9 mouse cellular contexts compared by ENCODE assay signal in genomic region chr7:126792721-126793443, GRCm38 (mm10). TPM values are rescaled to one million over a fixed set of nuclear protein-coding genes. Genes with fewer than 3 reads are reported as not detected.
DNase-seq lines count a peak whose midpoint lies in the region; ATAC-seq and TF ChIP-seq lines count a peak whose summit lies in the region.
"Had no signal": no experiment of that assay in that cellular context is flagged by ENCODE, and none has a peak within 500 bp of the region (broad histone marks: within the 10 kb centered on the region; RNA-seq: fewer than 3 reads in every experiment).

No protein-coding gene starts in this region.

- H3K9ac ChIP-seq in lung, embryonic 14.5 days: peak overlapping the region; percentile 83
- 0 out of 2 replicates have a peak overlapping the region, but pooled peaks have one; percentile 6 for H3K9ac ChIP-seq in embryonic facial prominence, embryonic 15.5 days
- peak overlapping the region; percentile 31; the same call in 1 of the 2 replicates for H3K9ac ChIP-seq in intestine, embryonic 15.5 days
- peak overlapping the region; percentile 93 for H3K9ac ChIP-seq in neural tube, embryonic 12.5 days

- WGBS in lung, embryonic 14.5 days: 16% methylated on average over 11 of the region's 11 CpGs
- WGBS in embryonic facial prominence, embryonic 15.5 days: 25% methylated on average over 11 of the region's 11 CpGs
- WGBS in intestine, embryonic 15.5 days: 22% methylated on average over 11 of the region's 11 CpGs
- 32% methylated on average over 11 of the region's 11 CpGs for WGBS in neural tube, embryonic 12.5 days

- DNase-seq in lung, embryonic 14.5 days: no peak
- DNase-seq in lung, postnatal 10 days: no peak
- DNase-seq in spleen, postnatal 4 days (ENCODE audit: low spot score in 2 of 2): no peak
- DNase-seq in urinary bladder, postnatal 10 days (ENCODE audit: low spot score): no peak
- DNase-seq in thymus, postnatal 14 days: no peak

- peaks cover 9% of the 10 kb centered on the region for H3K4me1 ChIP-seq in lung, embryonic 14.5 days (ENCODE audit: insufficient read depth)
- peaks cover 40% of the 10 kb centered on the region for H3K4me1 ChIP-seq in embryonic facial prominence, embryonic 15.5 days
- peaks cover 28% of the 10 kb centered on the region for H3K4me1 ChIP-seq in intestine, embryonic 15.5 days (replicated peaks)
- peaks cover 46% of the 10 kb centered on the region for H3K4me1 ChIP-seq in neural tube, embryonic 12.5 days

- H3K36me3 ChIP-seq in lung, embryonic 14.5 days (ENCODE audit: insufficient read depth): peaks cover 63% of the 10 kb centered on the region
- H3K36me3 ChIP-seq in embryonic facial prominence, embryonic 15.5 days: peaks cover 65% of the 10 kb centered on the region
- peaks cover 28% of the 10 kb centered on the region for H3K36me3 ChIP-seq in intestine, embryonic 15.5 days
- H3K36me3 ChIP-seq in neural tube, embryonic 12.5 days: peaks cover 52% of the 10 kb centered on the region

- H3K4me2 ChIP-seq in lung, embryonic 14.5 days: peak overlapping the region; percentile 85
- H3K4me2 ChIP-seq in embryonic facial prominence, embryonic 15.5 days (replicated peaks): peak overlapping the region; percentile 56
- H3K4me2 ChIP-seq in intestine, embryonic 15.5 days (replicated peaks): peak overlapping the region; percentile 68
- peak overlapping the region; percentile 81 for H3K4me2 ChIP-seq in neural tube, embryonic 12.5 days (replicated peaks)

- H3K4me3 ChIP-seq in lung, embryonic 14.5 days (ENCODE audit: low read depth, low read length): peak overlapping the region; percentile 78
- peak overlapping the region; percentile 98 for H3K4me3 ChIP-seq in embryonic facial prominence, embryonic 15.5 days (replicated peaks)
- H3K4me3 ChIP-seq in intestine, embryonic 15.5 days (replicated peaks): peak overlapping the region; percentile 64
- peak overlapping the region; percentile 97 for H3K4me3 ChIP-seq in neural tube, embryonic 12.5 days

- no peaks in the 10 kb centered on the region for H3K9me3 ChIP-seq in lung, embryonic 14.5 days (ENCODE audit: low read depth, low read length)
- no peaks in the 10 kb centered on the region for H3K9me3 ChIP-seq in embryonic facial prominence, embryonic 15.5 days (replicated peaks)
- no peaks in the 10 kb centered on the region for H3K9me3 ChIP-seq in intestine, embryonic 15.5 days
- H3K9me3 ChIP-seq in neural tube, embryonic 12.5 days: no peaks in the 10 kb centered on the region

- H3K27me3 ChIP-seq in lung, embryonic 14.5 days (ENCODE audit: insufficient read depth, low read length): no peaks in the 10 kb centered on the region
- no peaks in the 10 kb centered on the region for H3K27me3 ChIP-seq in embryonic facial prominence, embryonic 15.5 days
- no peaks in the 10 kb centered on the region for H3K27me3 ChIP-seq in intestine, embryonic 15.5 days (replicated peaks)
- no peaks in the 10 kb centered on the region for H3K27me3 ChIP-seq in neural tube, embryonic 12.5 days (replicated peaks)

- peak overlapping the region; percentile 98 for H3K27ac ChIP-seq in lung, embryonic 14.5 days (ENCODE audit: low read depth)
- peak overlapping the region; percentile 99 for H3K27ac ChIP-seq in embryonic facial prominence, embryonic 15.5 days (replicated peaks)
- H3K27ac ChIP-seq in intestine, embryonic 15.5 days: peak overlapping the region; percentile 96
- H3K27ac ChIP-seq in neural tube, embryonic 12.5 days: 0 out of 2 replicates have a peak overlapping the region, but pooled peaks have one; percentile 69

- ATAC-seq in lung, embryonic 14.5 days (ENCODE audit: insufficient read depth): peak; percentile 21
- peak; percentile 0; the same call in 1 of the 2 replicates for ATAC-seq in embryonic facial prominence, embryonic 15.5 days (ENCODE audit: insufficient number of reproducible peaks, low FRiP score, low TSS enrichment, low read depth)
- ATAC-seq in intestine, embryonic 15.5 days: peak; percentile 32
- peak; percentile 51 for ATAC-seq in neural tube, embryonic 12.5 days (ENCODE audit: low FRiP score, low read depth)

- TF ChIP-seq CTCF in lung, embryonic 14.5 days (IDR thresholded peaks at IDR 0.05; ENCODE audit: low read depth): no peak

RNA-seq across cellular contexts. Expression of gene Ppp4c, which starts 0.6 kb away (rescaled TPM):
- 278 and 300 TPM in 2 replicates for polyA plus RNA-seq in lung, embryonic 14.5 days (2014; fragmentation: Nextera tagmentation; extraction: Ambion mirVana)
- polyA plus RNA-seq in embryonic facial prominence, embryonic 15.5 days (2015; fragmentation: Nextera tagmentation; extraction: Ambion mirVana): 232 and 234 TPM in 2 replicates
- 248 and 256 TPM in 2 replicates for polyA plus RNA-seq in intestine, embryonic 15.5 days (2015; fragmentation: Nextera tagmentation; extraction: Ambion mirVana)
- polyA plus RNA-seq in neural tube, embryonic 12.5 days (2016; fragmentation: Nextera tagmentation; extraction: Ambion mirVana): 293 and 310 TPM in 2 replicates

RNA-seq across cellular contexts. Expression of gene Fam57b, which starts 4.6 kb away (rescaled TPM):
- polyA plus RNA-seq in lung, embryonic 14.5 days (2014; fragmentation: Nextera tagmentation; extraction: Ambion mirVana): 0.17 and 0.88 TPM in 2 replicates
- 0.53 and 0.71 TPM in 2 replicates for polyA plus RNA-seq in embryonic facial prominence, embryonic 15.5 days (2015; fragmentation: Nextera tagmentation; extraction: Ambion mirVana)
- polyA plus RNA-seq in intestine, embryonic 15.5 days (2015; fragmentation: Nextera tagmentation; extraction: Ambion mirVana): 1.2 and 1.5 TPM in 2 replicates
- polyA plus RNA-seq in neural tube, embryonic 12.5 days (2016; fragmentation: Nextera tagmentation; extraction: Ambion mirVana): 21.4 and 25.8 TPM in 2 replicates
- polyA plus RNA-seq: inflammation-experienced regulatory T-cells, adult 6 months had no signal

RNA-seq across cellular contexts. Expression of gene Tbx6, which starts 11.6 kb away (rescaled TPM):
- polyA plus RNA-seq in lung, embryonic 14.5 days (2014; fragmentation: Nextera tagmentation; extraction: Ambion mirVana): 0.28 TPM in 1 of 2 replicates, not detected in the other
- polyA plus RNA-seq in embryonic facial prominence, embryonic 15.5 days (2015; fragmentation: Nextera tagmentation; extraction: Ambion mirVana): 0.71 and 0.81 TPM in 2 replicates
- polyA plus RNA-seq in intestine, embryonic 15.5 days (2015; fragmentation: Nextera tagmentation; extraction: Ambion mirVana): 0.34 and 0.43 TPM in 2 replicates
- polyA plus RNA-seq in neural tube, embryonic 12.5 days (2016; fragmentation: Nextera tagmentation; extraction: Ambion mirVana): 0.68 and 0.72 TPM in 2 replicates

RNA-seq across cellular contexts. Expression of gene Ypel3, which starts 16.1 kb away (rescaled TPM):
- polyA plus RNA-seq in lung, embryonic 14.5 days (2014; fragmentation: Nextera tagmentation; extraction: Ambion mirVana): 87.8 and 91.2 TPM in 2 replicates
- 145 and 148 TPM in 2 replicates for polyA plus RNA-seq in embryonic facial prominence, embryonic 15.5 days (2015; fragmentation: Nextera tagmentation; extraction: Ambion mirVana)
- polyA plus RNA-seq in intestine, embryonic 15.5 days (2015; fragmentation: Nextera tagmentation; extraction: Ambion mirVana): 66.9 and 71.2 TPM in 2 replicates
- 160 and 169 TPM in 2 replicates for polyA plus RNA-seq in neural tube, embryonic 12.5 days (2016; fragmentation: Nextera tagmentation; extraction: Ambion mirVana)

RNA-seq across cellular contexts. Expression of gene Gdpd3, which starts 26.7 kb away (rescaled TPM):
- 3.3 and 3.4 TPM in 2 replicates for polyA plus RNA-seq in lung, embryonic 14.5 days (2014; fragmentation: Nextera tagmentation; extraction: Ambion mirVana)
- polyA plus RNA-seq in embryonic facial prominence, embryonic 15.5 days (2015; fragmentation: Nextera tagmentation; extraction: Ambion mirVana): 11.1 and 12.4 TPM in 2 replicates
- polyA plus RNA-seq in intestine, embryonic 15.5 days (2015; fragmentation: Nextera tagmentation; extraction: Ambion mirVana): 1.4 and 1.6 TPM in 2 replicates
- polyA plus RNA-seq in neural tube, embryonic 12.5 days (2016; fragmentation: Nextera tagmentation; extraction: Ambion mirVana): 1.3 and 2.0 TPM in 2 replicates

Comparison
In these comparisons a context has a peak if more than half of its experiments do, and no peak if none do; other contexts are left out.
1. ATAC-seq: peak in every context shown above with its lines; median percentile 51 in neural tube, embryonic 12.5 days; 32 in intestine, embryonic 15.5 days; 21 in lung, embryonic 14.5 days; 0 in embryonic facial prominence, embryonic 15.5 days.
2. H3K9ac ChIP-seq: peak in every context shown above with its lines; median percentile 93 in neural tube, embryonic 12.5 days; 83 in lung, embryonic 14.5 days; 31 in intestine, embryonic 15.5 days; 6 in embryonic facial prominence, embryonic 15.5 days.